Comparison of ENCODE assay signal across 8 mouse cellular contexts in genomic region chr13:111807105-111807595, GRCm38 (mm10). TPM values are rescaled to one million over a fixed set of nuclear protein-coding genes. Genes with fewer than 3 reads are reported as not detected.
DNase-seq lines count a peak whose midpoint lies in the region; ATAC-seq and TF ChIP-seq lines count a peak whose summit lies in the region.

No protein-coding gene starts in this region.

- no peaks in the 10 kb centered on the region for H3K36me3 ChIP-seq in embryonic facial prominence, embryonic 13.5 days
- no peaks in the 10 kb centered on the region for H3K36me3 ChIP-seq in midbrain, embryonic 14.5 days (ENCODE audit: control insufficient read depth, insufficient read depth, low read length)

- DNase-seq in cerebellum, adult 2 months = no peak
- DNase-seq in cerebellum, postnatal 4 days (ENCODE audit: low spot score in 2 of 2) = no peak
- peak; percentile 71 for DNase-seq in 416B (ENCODE audit: low read depth)
- peak; percentile 92 for DNase-seq in induced T-regulatory cell, adult 2 months (ENCODE audit: low read depth)
- DNase-seq in midbrain, embryonic 14.5 days = peak; percentile 35
- DNase-seq in urinary bladder, adult 2 months (ENCODE audit: low spot score) = no peak
- no peak for DNase-seq in layer of hippocampus, adult 11-12 months (ENCODE audit: low spot score)

- peak overlapping the region; percentile 90 for H3K4me2 ChIP-seq in embryonic facial prominence, embryonic 13.5 days
- H3K4me2 ChIP-seq in midbrain, embryonic 14.5 days (ENCODE audit: low read length) = peak overlapping the region; percentile 86

- peak overlapping the region; percentile 92 for H3K9ac ChIP-seq in embryonic facial prominence, embryonic 13.5 days
- H3K9ac ChIP-seq in midbrain, embryonic 14.5 days (replicated peaks; ENCODE audit: low read length) = peak overlapping the region; percentile 86

- H3K4me3 ChIP-seq in cerebellum, adult 2 months (replicated peaks; ENCODE audit: insufficient read depth, low read depth, low read length) = peak overlapping the region; percentile 91
- peak overlapping the region; percentile 93 for H3K4me3 ChIP-seq in embryonic facial prominence, embryonic 13.5 days
- peak overlapping the region; percentile 82 for H3K4me3 ChIP-seq in midbrain, embryonic 14.5 days (replicated peaks; ENCODE audit: low read depth, low read length)

- H3K4me1 ChIP-seq in cerebellum, adult 2 months (ENCODE audit: control insufficient read depth, insufficient read depth, low read length) = peaks cover 17% of the 10 kb centered on the region
- peaks cover 50% of the 10 kb centered on the region for H3K4me1 ChIP-seq in embryonic facial prominence, embryonic 13.5 days
- peaks cover 15% of the 10 kb centered on the region; the same call in 1 of the 2 replicates for H3K4me1 ChIP-seq in midbrain, embryonic 14.5 days (ENCODE audit: control insufficient read depth, insufficient read depth, low read length)

- no peaks in the 10 kb centered on the region for H3K9me3 ChIP-seq in embryonic facial prominence, embryonic 13.5 days
- no peaks in the 10 kb centered on the region for H3K9me3 ChIP-seq in midbrain, embryonic 14.5 days (ENCODE audit: control insufficient read depth, low read length)

- H3K27ac ChIP-seq in cerebellum, adult 2 months (ENCODE audit: insufficient read depth, low read length) = no peak overlapping the region
- peak overlapping the region; percentile 96 for H3K27ac ChIP-seq in embryonic facial prominence, embryonic 13.5 days
- no peak overlapping the region for H3K27ac ChIP-seq in midbrain, embryonic 14.5 days (replicated peaks; ENCODE audit: low read depth, low read length)

- no peak for TF ChIP-seq POLR2A in cerebellum, adult 2 months (IDR thresholded peaks at IDR 0.05; ENCODE audit: borderline replicate concordance, insufficient read depth, low read length)

- 0 out of 2 replicates have a peak, but pooled peaks cover 1% of the 10 kb centered on the region for H3K27me3 ChIP-seq in cerebellum, adult 2 months (ENCODE audit: control insufficient read depth, insufficient read depth, low read length)
- peaks cover 5% of the 10 kb centered on the region for H3K27me3 ChIP-seq in embryonic facial prominence, embryonic 13.5 days
- H3K27me3 ChIP-seq in midbrain, embryonic 14.5 days (ENCODE audit: control insufficient read depth, insufficient read depth, low read length) = no peaks in the 10 kb centered on the region; the same call in 1 of the 2 replicates

- no peak for TF ChIP-seq CTCF in cerebellum, adult 2 months (IDR thresholded peaks at IDR 0.05; ENCODE audit: borderline replicate concordance, insufficient read depth, low read depth, low read length)

- 2% methylated on average over 11 of the region's 11 CpGs for WGBS in cerebellum, adult 2 months
- under 1% methylated on average over 11 of the region's 11 CpGs for WGBS in embryonic facial prominence, embryonic 13.5 days
- 2% methylated on average over 11 of the region's 11 CpGs for WGBS in midbrain, embryonic 14.5 days

- ATAC-seq in embryonic facial prominence, embryonic 13.5 days (ENCODE audit: insufficient number of reproducible peaks, insufficient read depth, low FRiP score, low TSS enrichment, low read depth) = no peak
- no peak for ATAC-seq in midbrain, embryonic 14.5 days (ENCODE audit: low FRiP score, low TSS enrichment)

RNA-seq across cellular contexts. Expression of gene Map3k1, which starts 1.6 kb away (rescaled TPM):
- 12.3 and 13.6 TPM in 2 replicates for polyA plus RNA-seq in cerebellum, adult 2 months (2012; rRNA removed)
- polyA plus RNA-seq in embryonic facial prominence, embryonic 13.5 days (2015; fragmentation: Nextera tagmentation; extraction: Ambion mirVana) = 16.1 and 20.5 TPM in 2 replicates
- 13.4 and 15.6 TPM in 2 replicates for polyA plus RNA-seq in midbrain, embryonic 14.5 days (2014; fragmentation: Nextera tagmentation; extraction: Ambion mirVana)
- polyA plus RNA-seq in urinary bladder, adult 2 months (2012; rRNA removed) = 19.8 and 23.9 TPM in 2 replicates

Comparison
In these comparisons a context has a peak if more than half of its experiments do, and no peak if none do; other contexts are left out.
1. DNase-seq: peak in 416B (single experiment), induced T-regulatory cell, adult 2 months (single experiment) and midbrain, embryonic 14.5 days (single experiment); none in cerebellum, adult 2 months (0 of 2), cerebellum, postnatal 4 days (0 of 2), urinary bladder, adult 2 months (single experiment) and layer of hippocampus, adult 11-12 months (single experiment).
2. Peak in every context shown above with its lines, with median percentiles within 50 percentile points of each other: H3K4me3 ChIP-seq.